Mouse (Mus musculus) megakaryocyte-erythroid progenitor cell, adult 5-6 weeks (primary cell): ENCODE measurements at regions not wholly inside any gene's neighbourhood (a gene's known extent, or its start where the extent isn't known, plus 50 kb on each side); places are given as distances from the start of the nearest gene placed in this dataset.

Source experiments
- ATAC-seq: replicated peaks from 2 replicates; pipeline ENCODE4 v1.8.0; 2016; ENCODE audit warnings: mild to moderate bottlenecking, inconsistent platforms; ENCODE audit not compliant: severe bottlenecking, poor library complexity, low FRiP score, low TSS enrichment

- ATAC-seq, result no peak
These were observed 94.8 kb downstream of the Rbm46 start for GRCm38 (mm10) chr3:82781464-82781863.

- no peak for ATAC-seq
These were observed 105.6 kb downstream of the Rbm46 start for GRCm38 (mm10) chr3:82770512-82771270.

GRCm38 (mm10) chr3:82767484-82767883 is 108.8 kb downstream of the Rbm46 start:
- no peak for ATAC-seq

- ATAC-seq, result no peak
These were observed 116.3 kb downstream of the Rbm46 start for GRCm38 (mm10) chr3:82759946-82760345.

GRCm38 (mm10) chr3:82758967-82759366 is 117.3 kb downstream of the Rbm46 start:
- ATAC-seq, result no peak

- ATAC-seq, result peak; percentile 74
These were observed 150.7 kb downstream of the Rbm46 start for GRCm38 (mm10) chr3:82725546-82725945.

GRCm38 (mm10) chr3:82707628-82708027 is 159.7 kb upstream of the Npy2r start:
- no peak for ATAC-seq

GRCm38 (mm10) chr3:82692131-82692530 is 144.2 kb upstream of the Npy2r start:
- ATAC-seq, result no peak

- no peak for ATAC-seq
These were observed 108.4 kb upstream of the Npy2r start for GRCm38 (mm10) chr3:82656159-82656874.

GRCm38 (mm10) chr3:82652346-82652745 is 104.5 kb upstream of the Npy2r start:
- no peak for ATAC-seq

- no peak for ATAC-seq
These were observed 92.2 kb upstream of the Npy2r start for GRCm38 (mm10) chr3:82640052-82640451.

GRCm38 (mm10) chr3:82636666-82637065 is 88.8 kb upstream of the Npy2r start:
- no peak for ATAC-seq

GRCm38 (mm10) chr3:82620418-82621003 is 72.6 kb upstream of the Npy2r start:
- ATAC-seq, result no peak

GRCm38 (mm10) chr3:82619371-82619770 is 71.5 kb upstream of the Npy2r start:
- ATAC-seq, result no peak

GRCm38 (mm10) chr3:82601880-82602279 is 54.0 kb upstream of the Npy2r start:
- ATAC-seq, result no peak

GRCm38 (mm10) chr3:82598656-82599055 is 50.8 kb upstream of the Npy2r start:
- no peak for ATAC-seq
